Mouse (Mus musculus) thymus, adult 2 months (tissue): Measurements from ENCODE around the gene Pms2.

Source experiments
- CTCF ChIP-seq: fragments of 200-500 bp; IDR thresholded peaks from 2 replicates; pipeline ENCODE4 v1.5.1; 2012; ENCODE audit warnings: mild to moderate bottlenecking, control low read depth, low read length, moderate library complexity, borderline replicate concordance; ENCODE audit not compliant: control insufficient read depth, poor library complexity, insufficient read depth; ENCODE audit errors: extremely low read depth
- POLR2A ChIP-seq: fragments of 200-500 bp; IDR thresholded peaks from 2 replicates; pipeline ENCODE4 v1.6.1; 2012; ENCODE audit warnings: mild to moderate bottlenecking, low read length, control low read depth, moderate library complexity; ENCODE audit not compliant: control insufficient read depth, poor library complexity, insufficient read depth; ENCODE audit errors: extremely low read depth

DNA sequence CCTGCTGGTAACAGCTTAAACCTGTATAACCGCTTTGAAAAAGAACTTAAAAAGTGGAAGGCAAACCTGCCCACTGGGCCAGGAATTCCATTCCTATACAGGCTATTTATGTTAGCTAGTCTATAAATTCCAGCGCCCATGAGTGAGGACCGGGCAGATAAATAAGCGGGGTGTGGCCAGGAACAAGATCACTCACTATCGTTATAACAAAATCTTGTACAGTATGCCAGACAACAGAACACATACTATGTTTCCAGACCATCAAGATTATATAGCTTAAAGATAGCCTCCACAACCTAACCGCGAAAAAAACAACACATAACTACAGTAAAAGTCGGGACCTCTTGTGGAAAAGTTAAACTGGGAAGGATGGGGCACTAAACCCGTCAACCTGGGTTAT is 838 bp upstream of the Pms2 start:
- no peak for TF ChIP-seq CTCF
- TF ChIP-seq POLR2A: no peak
